Mouse (Mus musculus) embryonic facial prominence, embryonic 15.5 days (tissue): Measurements from ENCODE around the gene Mier2. TPM values are rescaled to one million over a fixed set of nuclear protein-coding genes. Genes with fewer than 3 reads are reported as not detected.

Experiments used
- ATAC-seq: fragments of 200-750 bp; cut with Nextera tagmentation; 2 replicates; pipeline ENCODE4 v1.8.0; 2017; ENCODE audit warnings: low read depth, moderate TSS enrichment; ENCODE audit not compliant: insufficient number of reproducible peaks, low FRiP score, low TSS enrichment
- H3K27ac ChIP-seq: fragments of 300-500 bp; sonication (generic); replicated peaks from 2 replicates; pipeline ENCODE4 v1.5.1; 2015; ENCODE audit warnings: mild to moderate bottlenecking, inconsistent platforms
- H3K27me3 ChIP-seq: fragments of 300-500 bp; sonication (generic); 2 replicates; pipeline ENCODE4 v1.6.1; 2015; ENCODE audit warnings: inconsistent platforms
- H3K36me3 ChIP-seq: fragments of 300-500 bp; sonication (generic); 2 replicates; pipeline ENCODE4 v1.6.1; 2015; ENCODE audit warnings: mild to moderate bottlenecking, inconsistent platforms
- H3K4me1 ChIP-seq: fragments of 300-500 bp; sonication (generic); 2 replicates; pipeline ENCODE4 v1.6.1; 2015; ENCODE audit warnings: inconsistent platforms
- H3K4me2 ChIP-seq: fragments of 300-500 bp; sonication (generic); replicated peaks from 2 replicates; pipeline ENCODE4 v1.6.1; 2015; ENCODE audit warnings: mild to moderate bottlenecking, inconsistent platforms
- H3K4me3 ChIP-seq: fragments of 300-500 bp; sonication (generic); replicated peaks from 2 replicates; pipeline ENCODE4 v1.5.1; 2015; ENCODE audit warnings: mild to moderate bottlenecking, inconsistent platforms
- H3K9ac ChIP-seq: fragments of 300-500 bp; sonication (generic); 2 replicates; pipeline ENCODE4 v1.6.1; 2015; ENCODE audit warnings: inconsistent platforms
- H3K9me3 ChIP-seq: fragments of 300-500 bp; sonication (generic); replicated peaks from 2 replicates; pipeline ENCODE4 v1.6.1; 2016; ENCODE audit warnings: inconsistent platforms
- WGBS: fragments of 180-500 bp; shearing (Covaris S2); methylation state at CpG from one replicate; pipeline ENCODE4 v1.1.7; 2015; 5-methylcytosine and 5-hydroxymethylcytosine counted together
- microRNA-seq: library from miRNA; unstranded; fragments of <30 nt; microRNA quantifications from one replicate; pipeline ENCODE4, GENCODE M21; 2016; ENCODE audit warnings: borderline number of aligned reads
- polyA plus RNA-seq: library from polyadenylated mRNA; unstranded; fragments of >200 nt; fragmentation: Nextera tagmentation; extraction: Ambion mirVana; gene quantifications from 2 replicates; pipeline ENCODE4 v1.2.1, GENCODE M21; 2015

Gene Mier2
- polyA plus RNA-seq, 1 experiment from 2014 or later: 71.4 TPM

- ATAC-seq: no peak
- no peaks in the 10 kb centered on the region for H3K36me3 ChIP-seq
- H3K4me3 ChIP-seq: no peak overlapping the region
- WGBS: 60% methylated on average over 3 of the region's 3 CpGs
- no peak overlapping the region for H3K4me2 ChIP-seq
- no peaks in the 10 kb centered on the region for H3K9me3 ChIP-seq
- H3K27me3 ChIP-seq: no peaks in the 10 kb centered on the region
- no peak overlapping the region for H3K27ac ChIP-seq
- H3K9ac ChIP-seq: no peak overlapping the region
- H3K4me1 ChIP-seq: no peaks in the 10 kb centered on the region
Measured at GRCm38 (mm10) chr10:79495886-79496285, 59.1 kb downstream of the Mier2 start.

Small RNAs within 50 kb of the gene (microRNA-seq; reads per million reads assigned to microRNA genes)
- gene Mir6909: not detected

Other genes with a start within 250 kb of the Mier2 start
- gene Vmn2r82, start 198.7 kb downstream of the Mier2 start, polyA plus RNA-seq: not detected in 2 replicates
- not detected in 2 replicates for gene Vmn2r83, start 86.5 kb downstream of the Mier2 start, polyA plus RNA-seq
- gene Plpp2, start 21.4 kb downstream of the Mier2 start, polyA plus RNA-seq: 25.3 and 25.9 TPM in 2 replicates
- gene Theg, start 32.1 kb upstream of the Mier2 start, polyA plus RNA-seq: not detected in 2 replicates
- gene C2cd4c, start 58.8 kb upstream of the Mier2 start, polyA plus RNA-seq: not detected in 2 replicates
- gene Shc2, start 82.7 kb upstream of the Mier2 start, polyA plus RNA-seq: 11.8 and 12.5 TPM in 2 replicates
- not detected in 2 replicates for gene Odf3l2, start 90.5 kb upstream of the Mier2 start, polyA plus RNA-seq
- gene Madcam1, start 109.4 kb upstream of the Mier2 start, polyA plus RNA-seq: 8.4 and 9.1 TPM in 2 replicates
- gene Tpgs1, start 114.2 kb upstream of the Mier2 start, polyA plus RNA-seq: 62.4 and 63.6 TPM in 2 replicates
- gene Cdc34, start 127.0 kb upstream of the Mier2 start, polyA plus RNA-seq: 94.8 and 96.8 TPM in 2 replicates
- 0.89 and 1.5 TPM in 2 replicates for gene Gzmm, start 133.8 kb upstream of the Mier2 start, polyA plus RNA-seq
- gene Bsg, start 149.3 kb upstream of the Mier2 start, polyA plus RNA-seq: 837 and 902 TPM in 2 replicates
- gene Hcn2, start 161.4 kb upstream of the Mier2 start, polyA plus RNA-seq: 0.07 and 0.13 TPM in 2 replicates
- gene Polrmt, start 191.4 kb upstream of the Mier2 start, polyA plus RNA-seq: 41.6 and 46.6 TPM in 2 replicates
- gene Fgf22, start 199.9 kb upstream of the Mier2 start, polyA plus RNA-seq: 2.5 and 3.9 TPM in 2 replicates
- gene Rnf126, start 211.8 kb upstream of the Mier2 start, polyA plus RNA-seq: 110 and 127 TPM in 2 replicates
- gene Fstl3, start 222.1 kb upstream of the Mier2 start, polyA plus RNA-seq: 20.1 and 20.2 TPM in 2 replicates
- 0.07 TPM in 1 of 2 replicates, not detected in the other for gene Prss57, start 235.8 kb upstream of the Mier2 start, polyA plus RNA-seq
- 88.1 and 96.6 TPM in 2 replicates for gene Palm, start 238.4 kb upstream of the Mier2 start, polyA plus RNA-seq